ENCODE assay signal across 14 mouse cellular contexts in the genomic region with DNA sequence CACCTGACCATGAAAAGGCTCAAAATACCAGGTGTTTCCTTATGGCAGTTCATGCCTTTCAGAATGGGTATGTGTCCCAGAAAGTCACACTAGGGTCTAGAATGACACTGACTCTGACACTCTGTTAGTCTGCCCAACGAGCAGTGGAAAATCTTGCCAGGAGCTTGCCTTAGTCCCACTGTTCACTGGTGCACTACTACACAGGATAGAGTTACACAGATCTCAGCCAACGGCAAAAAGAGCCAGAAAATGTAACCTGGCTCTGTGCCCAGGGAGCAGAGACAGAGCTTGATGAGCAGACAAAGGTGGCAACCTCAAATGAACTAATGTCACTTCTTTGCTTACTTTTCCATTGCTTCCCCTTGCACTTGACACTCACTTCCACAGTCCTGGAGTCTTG.
DNase-seq lines count a peak whose midpoint lies in the region; ATAC-seq and TF ChIP-seq lines count a peak whose summit lies in the region.
"Had no signal": no experiment of that assay in that cellular context is flagged by ENCODE, and none has a peak within 500 bp of the region (broad histone marks: within the 10 kb centered on the region; RNA-seq: fewer than 3 reads in every experiment).

No protein-coding gene starts in this region.

- H3K4me1 ChIP-seq in forebrain, embryonic 13.5 days = peaks cover 4% of the 10 kb centered on the region; the same call in 1 of the 2 replicates
- no peaks in the 10 kb centered on the region for H3K4me1 ChIP-seq in forebrain, embryonic 16.5 days (replicated peaks; ENCODE audit: control insufficient read depth, insufficient read depth, low read length)
- no peaks in the 10 kb centered on the region for H3K4me1 ChIP-seq in kidney, adult 2 months (ENCODE audit: control insufficient read depth, insufficient read depth, low read length)
- H3K4me1 ChIP-seq: intestine, embryonic 15.5 days; liver, embryonic 12.5 days; stomach, embryonic 15.5 days had no signal

- no peaks in the 10 kb centered on the region for H3K36me3 ChIP-seq in forebrain, embryonic 13.5 days (ENCODE audit: poor library complexity, severe bottlenecking)
- no peaks in the 10 kb centered on the region for H3K36me3 ChIP-seq in forebrain, embryonic 16.5 days (ENCODE audit: control insufficient read depth, insufficient read depth)
- no peaks in the 10 kb centered on the region for H3K36me3 ChIP-seq in kidney, adult 2 months (ENCODE audit: control insufficient read depth, insufficient read depth, low read length)
- H3K36me3 ChIP-seq: heart, embryonic 13.5 days; intestine, embryonic 15.5 days; liver, embryonic 12.5 days; stomach, embryonic 15.5 days had no signal

- H3K4me2 ChIP-seq in forebrain, embryonic 13.5 days = no peak overlapping the region
- H3K4me2 ChIP-seq in forebrain, embryonic 16.5 days (ENCODE audit: low read length) = no peak overlapping the region
- H3K4me2 ChIP-seq: heart, embryonic 13.5 days; intestine, embryonic 15.5 days; liver, embryonic 12.5 days; stomach, embryonic 15.5 days had no signal

- no peak for TF ChIP-seq POLR2A in kidney, adult 2 months (IDR thresholded peaks at IDR 0.05; ENCODE audit: low read depth, low read length)

- TF ChIP-seq CTCF in kidney, adult 2 months (conservative IDR thresholded peaks at IDR 0.05; ENCODE audit: insufficient read depth, insufficient read length, low read depth, low read length) = no peak

- no peak overlapping the region for H3K27ac ChIP-seq in forebrain, embryonic 13.5 days
- no peak overlapping the region for H3K27ac ChIP-seq in forebrain, embryonic 16.5 days (ENCODE audit: low read length)
- H3K27ac ChIP-seq in kidney, adult 2 months (ENCODE audit: insufficient read depth, low read depth, low read length) = no peak overlapping the region
- H3K27ac ChIP-seq: heart, embryonic 13.5 days; intestine, embryonic 15.5 days; left cerebral cortex, adult 2 months; liver, embryonic 12.5 days; stomach, embryonic 15.5 days had no signal

- no peak overlapping the region for H3K9ac ChIP-seq in forebrain, embryonic 13.5 days
- H3K9ac ChIP-seq in forebrain, embryonic 16.5 days (replicated peaks; ENCODE audit: low read depth, low read length) = no peak overlapping the region
- H3K9ac ChIP-seq: heart, embryonic 13.5 days; intestine, embryonic 15.5 days; liver, embryonic 12.5 days; stomach, embryonic 15.5 days had no signal

- no peaks in the 10 kb centered on the region for H3K9me3 ChIP-seq in forebrain, embryonic 13.5 days (replicated peaks)
- H3K9me3 ChIP-seq in forebrain, embryonic 16.5 days (ENCODE audit: control insufficient read depth, low read length) = no peaks in the 10 kb centered on the region
- H3K9me3 ChIP-seq: heart, embryonic 13.5 days; intestine, embryonic 15.5 days; liver, embryonic 12.5 days; stomach, embryonic 15.5 days had no signal

- WGBS in forebrain, embryonic 13.5 days = 45% methylated on average over 2 of the region's 2 CpGs
- WGBS in forebrain, embryonic 16.5 days = 19% methylated on average over 2 of the region's 2 CpGs
- WGBS in kidney, adult 2 months = 10% methylated on average over 2 of the region's 2 CpGs

- no peaks in the 10 kb centered on the region for H3K27me3 ChIP-seq in forebrain, embryonic 13.5 days
- H3K27me3 ChIP-seq in forebrain, embryonic 16.5 days (replicated peaks; ENCODE audit: control insufficient read depth, insufficient read depth, low read length) = no peaks in the 10 kb centered on the region
- H3K27me3 ChIP-seq in kidney, adult 2 months (replicated peaks; ENCODE audit: control insufficient read depth, insufficient read depth, low read length) = no peaks in the 10 kb centered on the region
- H3K27me3 ChIP-seq: heart, embryonic 13.5 days; intestine, embryonic 15.5 days; liver, embryonic 12.5 days; stomach, embryonic 15.5 days had no signal

- no peak overlapping the region for H3K4me3 ChIP-seq in forebrain, embryonic 13.5 days
- no peak overlapping the region for H3K4me3 ChIP-seq in forebrain, embryonic 16.5 days (replicated peaks; ENCODE audit: low read length)
- H3K4me3 ChIP-seq in kidney, adult 2 months (ENCODE audit: insufficient read depth, low read depth, low read length) = no peak overlapping the region
- H3K4me3 ChIP-seq: heart, embryonic 13.5 days; intestine, embryonic 15.5 days; left cerebral cortex, adult 2 months; liver, embryonic 12.5 days; stomach, embryonic 15.5 days had no signal

- peak; percentile 7 for DNase-seq in kidney, adult 9 months
- DNase-seq in kidney, adult 2 months = no peak
- DNase-seq in right cerebral cortex, postnatal 10 days (ENCODE audit: low spot score in 2 of 2) = peak; percentile 35 to 40
- DNase-seq in right cerebral cortex, postnatal 36 days (ENCODE audit: low spot score in 2 of 2) = no peak
- DNase-seq in kidney, postnatal 10 days = peak; percentile 16
- no peak for DNase-seq in right cerebral cortex, postnatal 14 days
- DNase-seq: adrenal gland, adult 2 months had no signal

- 0 out of 2 replicates have a peak, but pooled peaks have one; percentile 53 for ATAC-seq in forebrain, embryonic 13.5 days
- no peak for ATAC-seq in forebrain, embryonic 16.5 days
- ATAC-seq: intestine, embryonic 15.5 days; liver, embryonic 12.5 days had no signal

Comparison
In these comparisons a context has a peak if more than half of its experiments do, and no peak if none do; other contexts are left out.
1. DNase-seq: peak in kidney, adult 9 months (single experiment), right cerebral cortex, postnatal 10 days (2 of 2) and kidney, postnatal 10 days (single experiment); none in kidney, adult 2 months (single experiment), right cerebral cortex, postnatal 36 days (0 of 2) and right cerebral cortex, postnatal 14 days (single experiment).